18 mouse cellular contexts compared by ENCODE assay signal in genomic region chr1:170375721-170376120, GRCm38 (mm10).
"Had no signal": no experiment of that assay in that cellular context is flagged by ENCODE, and none has a peak within 500 bp of the region (broad histone marks: within the 10 kb centered on the region; RNA-seq: fewer than 3 reads in every experiment).

No protein-coding gene starts in this region.

- H3K27ac ChIP-seq: midbrain, embryonic 10.5 days; midbrain, embryonic 13.5 days; neural tube, embryonic 13.5 days; neural tube, embryonic 15.5 days had no signal

- H3K9ac ChIP-seq: lung, embryonic 14.5 days; midbrain, embryonic 13.5 days; neural tube, embryonic 13.5 days; neural tube, embryonic 15.5 days had no signal

- H3K4me1 ChIP-seq: neural tube, embryonic 15.5 days had no signal

- H3K4me3 ChIP-seq: midbrain, embryonic 10.5 days; midbrain, embryonic 13.5 days; myocyte; neural tube, embryonic 13.5 days; neural tube, embryonic 15.5 days had no signal

- H3K27me3 ChIP-seq: midbrain, embryonic 13.5 days; neural tube, embryonic 13.5 days; neural tube, embryonic 15.5 days had no signal

- H3K36me3 ChIP-seq: midbrain, embryonic 10.5 days; midbrain, embryonic 13.5 days; neural tube, embryonic 13.5 days; neural tube, embryonic 15.5 days had no signal

- DNase-seq: lung, adult 18-20 months; lung, embryonic 14.5 days; lung, postnatal 10 days; lung, postnatal 4 days; retina, postnatal 1 day; right cerebral cortex, adult 18-20 months; right cerebral cortex, postnatal 25 days; right cerebral cortex, postnatal 4 days; spleen, adult 18-20 months; thymus, adult 18-20 months; thymus, postnatal 14 days; thymus, postnatal 36 days had no signal

- H3K4me2 ChIP-seq: lung, embryonic 14.5 days; midbrain, embryonic 13.5 days; neural tube, embryonic 13.5 days; neural tube, embryonic 15.5 days had no signal

- H3K9me3 ChIP-seq: midbrain, embryonic 10.5 days; midbrain, embryonic 13.5 days; neural tube, embryonic 13.5 days; neural tube, embryonic 15.5 days had no signal

- ATAC-seq: midbrain, embryonic 13.5 days; midbrain, embryonic 16.5 days had no signal
